Mouse (Mus musculus) spleen, adult 2 months (tissue): ENCODE measurements around the gene Kcnd2. TPM values are rescaled to one million over a fixed set of nuclear protein-coding genes. Genes with fewer than 3 reads are reported as not detected.

Source experiments
- DNase-seq, 2 experiments: peaks; one replicate each; pipeline versions ENCODE4 v3.0.0 to v3.0.0-alpha.2; 2012 to 2021; ENCODE audit warnings: low spot score in 2 of 2, low read depth in 1 of 2
- H3K27ac ChIP-seq: fragments of 200-500 bp; 2 replicates; pipeline ENCODE4 v1.5.1; 2012; ENCODE audit warnings: low read length, inconsistent platforms; ENCODE audit not compliant: insufficient read depth
- H3K27me3 ChIP-seq: fragments of 200-500 bp; 2 replicates; pipeline ENCODE4 v1.6.1; 2012; ENCODE audit warnings: mild to moderate bottlenecking, moderate library complexity, low read length, inconsistent platforms; ENCODE audit not compliant: control insufficient read depth, insufficient read depth
- H3K36me3 ChIP-seq: fragments of 200-500 bp; 2 replicates; pipeline ENCODE4 v1.6.1; 2012; ENCODE audit warnings: mild to moderate bottlenecking, low read length, inconsistent platforms; ENCODE audit not compliant: control insufficient read depth, insufficient read depth
- H3K4me1 ChIP-seq: fragments of 200-500 bp; 2 replicates; pipeline ENCODE4 v1.6.1; 2011; ENCODE audit warnings: inconsistent platforms; ENCODE audit not compliant: control insufficient read depth, insufficient read depth, insufficient read length
- H3K4me3 ChIP-seq: fragments of 200-500 bp; 2 replicates; pipeline ENCODE4 v1.5.1; 2011; ENCODE audit warnings: mild to moderate bottlenecking, inconsistent platforms; ENCODE audit not compliant: insufficient read depth, insufficient read length; ENCODE audit errors: extremely low read depth
- CTCF ChIP-seq: fragments of 200-500 bp; IDR thresholded peaks from 2 replicates; pipeline ENCODE4 v1.5.1; 2011; ENCODE audit warnings: mild to moderate bottlenecking, inconsistent platforms; ENCODE audit not compliant: insufficient read depth, insufficient read length, insufficient replicate concordance; ENCODE audit errors: extremely low read depth
- POLR2A ChIP-seq: fragments of 200-500 bp; IDR thresholded peaks from 2 replicates; pipeline ENCODE4 v1.6.1; 2011; ENCODE audit warnings: low read depth, low read length, inconsistent platforms
- WGBS: fragments of 180-500 bp; shearing (Covaris S2); methylation state at CpG from one replicate; pipeline ENCODE4 v1.1.7; 2018; 5-methylcytosine and 5-hydroxymethylcytosine counted together
- polyA plus RNA-seq: library from polyadenylated mRNA; depleted of rRNA; stranded (reverse); fragments of >200 nt; gene quantifications from 2 replicates; pipeline ENCODE4 v1.2.3, GENCODE M21; 2012

Gene Kcnd2
- polyA plus RNA-seq, 1 experiment = not detected

DNA sequence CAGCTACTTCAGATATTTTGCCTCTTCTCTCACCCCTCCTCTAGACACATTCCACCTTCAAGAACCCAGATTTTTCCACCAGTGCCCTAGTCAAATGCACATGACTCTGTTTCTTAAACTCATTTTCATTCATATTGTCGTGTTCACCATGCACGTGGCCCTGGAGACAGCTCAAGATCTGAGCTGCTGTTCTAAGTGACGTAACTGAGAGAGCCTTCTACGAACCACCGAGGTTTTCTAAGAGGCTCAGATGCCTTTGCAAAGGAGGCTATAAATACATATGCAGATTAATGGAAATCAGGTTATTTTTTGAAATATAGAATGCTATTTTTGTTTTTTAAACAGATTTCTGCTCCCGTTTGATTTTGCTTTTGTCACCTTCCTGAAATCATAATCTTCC, 202.9 kb downstream of the Kcnd2 start:
- TF ChIP-seq CTCF (no peak), POLR2A (no peak)
- H3K4me3 ChIP-seq = no peak overlapping the region
- no peak overlapping the region for H3K27ac ChIP-seq
- no peaks in the 10 kb centered on the region for H3K27me3 ChIP-seq
- H3K4me1 ChIP-seq = no peaks in the 10 kb centered on the region
- H3K36me3 ChIP-seq = no peaks in the 10 kb centered on the region
- 74% methylated on average over 6 of the region's 6 CpGs for WGBS
- DNase-seq = no peak

DNA sequence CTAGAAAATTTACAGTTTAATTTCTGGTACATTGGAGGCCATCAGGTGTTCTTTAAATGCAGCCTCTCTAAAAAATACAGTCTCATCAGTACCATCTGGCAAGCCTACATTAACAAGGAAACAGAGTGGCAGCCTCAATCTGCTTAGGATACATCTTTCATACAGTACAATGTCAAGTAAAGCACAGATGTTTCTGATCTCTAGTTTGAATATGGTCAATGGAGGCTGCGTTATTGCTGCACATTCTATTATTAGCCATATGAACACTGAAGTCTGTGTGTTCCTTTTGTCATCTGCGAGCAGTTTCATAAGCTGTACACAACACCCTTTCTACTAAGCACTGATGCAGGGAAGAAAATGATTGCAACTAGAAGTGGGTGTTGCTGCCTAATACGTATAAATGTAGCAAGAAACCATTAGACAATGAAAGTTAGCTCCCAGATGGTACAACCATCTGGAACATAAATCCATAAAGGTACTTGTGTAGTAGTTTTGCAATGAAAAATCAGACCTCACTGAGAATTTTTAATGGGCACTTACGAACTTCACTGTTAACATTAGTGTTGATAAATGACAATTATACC, 209.0 kb downstream of the Kcnd2 start:
- Histone ChIP-seq H3K36me3 (no peaks in the 10 kb centered on the region), H3K27me3 (no peaks in the 10 kb centered on the region), H3K27ac (no peak overlapping the region), H3K4me3 (no peak overlapping the region), H3K4me1 (no peaks in the 10 kb centered on the region)
- TF ChIP-seq CTCF = no peak
- no peak for TF ChIP-seq POLR2A
- WGBS = 81% methylated on average over 4 of the region's 4 CpGs
- no peak for DNase-seq

DNA sequence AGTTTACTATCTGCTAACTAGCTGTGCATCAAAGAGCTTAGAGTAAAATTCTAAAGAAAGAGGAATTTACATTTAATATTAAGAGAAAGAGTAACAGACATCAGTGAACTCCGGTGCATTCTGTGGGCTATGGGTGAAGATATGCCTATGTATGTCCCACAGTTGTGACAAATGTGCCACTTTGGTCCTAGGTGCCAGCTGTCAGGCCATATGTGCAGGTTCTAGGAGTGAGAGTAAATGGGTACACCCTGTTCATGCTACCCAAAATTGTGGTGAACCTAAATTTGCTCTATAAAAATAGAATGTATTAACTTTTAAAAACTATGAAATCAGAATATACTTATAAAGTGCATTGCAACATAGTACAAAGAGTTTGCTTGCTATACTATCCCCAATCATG, 215.8 kb downstream of the Kcnd2 start:
- Histone ChIP-seq H3K36me3 (no peaks in the 10 kb centered on the region), H3K4me1 (no peaks in the 10 kb centered on the region), H3K27ac (no peak overlapping the region), H3K4me3 (no peak overlapping the region), H3K27me3 (no peaks in the 10 kb centered on the region)
- 90% methylated on average over 1 of the region's 1 CpGs for WGBS
- TF ChIP-seq CTCF (no peak), POLR2A (no peak)
- DNase-seq = no peak

DNA sequence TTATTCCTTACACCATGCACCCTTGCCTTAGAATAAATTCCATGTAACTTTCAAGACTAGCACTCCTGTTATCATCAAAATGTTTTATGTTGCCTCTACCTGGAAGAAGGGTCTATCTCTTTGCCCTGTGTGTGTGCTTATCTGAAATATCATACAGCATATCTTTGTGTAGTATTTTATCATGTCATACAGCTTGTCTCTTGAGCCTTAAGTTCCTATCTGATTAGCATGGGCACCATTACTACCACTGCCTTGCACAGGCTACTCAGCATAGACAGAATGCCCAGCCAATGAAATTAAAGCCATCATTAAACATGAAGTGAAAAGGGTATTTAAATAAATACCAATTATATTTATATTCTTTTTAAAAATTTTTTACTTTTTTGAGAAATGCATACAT, 249.4 kb downstream of the Kcnd2 start:
- Histone ChIP-seq H3K4me1 (no peaks in the 10 kb centered on the region), H3K27me3 (no peaks in the 10 kb centered on the region), H3K27ac (no peak overlapping the region), H3K36me3 (no peaks in the 10 kb centered on the region), H3K4me3 (no peak overlapping the region)
- no peak for DNase-seq
- no peak for TF ChIP-seq POLR2A
- TF ChIP-seq CTCF = no peak

DNA sequence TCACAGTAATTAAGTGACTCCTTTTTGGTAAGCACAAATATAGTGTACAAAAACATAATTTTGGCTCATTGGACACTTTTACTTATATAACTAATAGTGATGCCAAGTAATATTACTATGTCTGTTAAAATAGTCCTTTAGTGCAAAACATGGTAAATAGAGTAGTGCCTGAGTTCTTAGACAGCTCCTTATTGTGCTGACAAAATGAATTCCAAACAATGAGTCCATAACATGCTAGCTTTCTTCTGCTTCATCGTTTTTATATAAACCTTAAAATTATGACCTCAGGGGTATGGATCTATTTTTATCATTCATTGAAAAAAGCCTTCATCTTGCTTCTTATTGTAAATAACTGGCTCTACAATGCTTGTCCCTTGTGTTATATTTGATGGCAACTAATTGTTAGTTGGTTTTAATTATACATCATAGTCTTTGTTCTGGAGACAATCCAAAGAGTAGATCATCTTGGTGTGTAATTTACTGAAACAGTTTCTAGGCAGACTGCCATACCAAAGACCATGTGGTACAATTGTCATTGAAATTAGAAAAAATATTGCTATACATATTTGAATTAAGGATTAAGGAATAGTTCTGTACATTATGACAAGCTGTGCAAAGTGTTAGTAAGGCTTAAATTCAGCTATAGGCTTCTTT, 256.7 kb downstream of the Kcnd2 start:
- no peak for TF ChIP-seq POLR2A
- no peak for TF ChIP-seq CTCF
- Histone ChIP-seq H3K27ac (no peak overlapping the region), H3K36me3 (no peaks in the 10 kb centered on the region), H3K4me1 (no peaks in the 10 kb centered on the region), H3K4me3 (no peak overlapping the region), H3K27me3 (no peaks in the 10 kb centered on the region)
- no peak for DNase-seq
- WGBS = 70% methylated on average over 1 of the region's 1 CpGs

DNA sequence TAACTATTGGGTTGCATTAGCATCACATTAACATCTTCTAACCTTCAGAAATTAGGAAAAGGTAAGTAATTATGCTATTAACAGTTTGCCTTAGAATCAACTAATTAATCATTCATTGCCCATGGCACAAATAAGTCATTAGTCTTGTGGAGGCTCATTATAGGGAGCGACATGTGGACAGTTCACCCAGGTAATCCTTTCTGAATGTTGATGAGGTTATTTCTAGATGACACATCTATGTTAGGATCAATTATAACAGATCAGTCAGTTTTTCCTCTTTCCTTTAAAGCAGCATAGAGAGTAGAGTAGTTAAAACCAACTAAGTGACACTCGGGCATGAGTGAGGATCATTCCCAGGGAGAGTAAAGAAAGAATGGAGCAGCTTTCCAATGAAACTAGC, 267.4 kb downstream of the Kcnd2 start:
- H3K27me3 ChIP-seq = no peaks in the 10 kb centered on the region
- no peaks in the 10 kb centered on the region for H3K4me1 ChIP-seq
- no peak overlapping the region for H3K4me3 ChIP-seq
- WGBS = 87% methylated on average over 2 of the region's 2 CpGs
- no peak overlapping the region for H3K27ac ChIP-seq
- DNase-seq = no peak
- TF ChIP-seq POLR2A = no peak
- no peak for TF ChIP-seq CTCF
- no peaks in the 10 kb centered on the region for H3K36me3 ChIP-seq

DNA sequence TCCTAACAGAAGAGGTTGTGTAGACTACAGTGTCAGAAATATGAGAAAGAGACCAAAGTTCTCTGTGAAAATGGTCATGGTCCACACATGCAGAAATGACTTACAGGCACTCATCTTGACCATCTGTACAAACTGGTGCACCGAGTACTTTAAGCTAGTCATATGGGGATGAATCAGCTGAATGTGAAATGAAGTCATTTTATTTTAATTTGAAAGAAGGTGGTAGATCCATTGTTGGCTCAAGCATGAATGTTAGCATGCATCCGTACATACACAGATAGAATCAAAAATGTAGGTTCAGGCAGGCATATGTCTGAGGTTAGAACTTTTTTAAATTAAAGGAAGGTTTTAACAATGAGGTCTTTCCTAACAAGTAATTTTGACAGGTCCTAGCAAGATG, 273.2 kb downstream of the Kcnd2 start:
- Histone ChIP-seq H3K27ac (no peak overlapping the region), H3K4me1 (no peaks in the 10 kb centered on the region), H3K36me3 (no peaks in the 10 kb centered on the region), H3K27me3 (no peaks in the 10 kb centered on the region), H3K4me3 (no peak overlapping the region)
- 80% methylated on average over 2 of the region's 2 CpGs for WGBS
- no peak for DNase-seq
- TF ChIP-seq CTCF (no peak), POLR2A (no peak)
